Mouse (Mus musculus): ENCODE data around the gene Atad2b. TPM values are rescaled to one million over a fixed set of nuclear protein-coding genes. Genes with fewer than 3 reads are reported as not detected.
"Not testable (repeated sequence)": the region's sequence is repeated elsewhere in the genome, so short reads cannot be mapped to it uniquely, and the experiment has no call there.

The Atad2b gene
- polyA plus RNA-seq, 1 experiment from 2014 or later = 9.4 TPM

DNA sequence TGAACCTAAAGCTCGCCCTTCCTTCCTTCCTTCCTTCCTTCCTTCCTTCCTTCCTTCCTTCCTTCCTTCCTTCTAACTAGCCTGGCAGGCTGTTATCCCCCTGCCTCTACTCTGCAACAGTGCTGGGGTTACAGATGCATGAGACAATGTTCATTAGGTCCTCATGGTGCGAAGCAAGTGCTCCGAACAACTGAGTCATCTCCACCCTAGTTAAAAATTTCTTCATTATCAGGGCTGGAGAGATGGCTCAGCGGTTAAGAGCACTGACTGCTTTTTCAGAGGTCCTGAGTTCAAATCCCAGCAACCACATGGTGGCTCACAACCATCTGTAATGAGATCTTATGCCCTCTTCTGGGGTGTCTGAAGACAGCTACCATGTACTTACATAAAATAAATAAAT is 30.6 kb upstream of the Atad2b start:
- not testable (repeated sequence) for H3K36me3 ChIP-seq; H3K9me3 ChIP-seq; ATAC-seq; H3K27me3 ChIP-seq (replicated peaks); H3K4me3 ChIP-seq (replicated peaks); H3K4me2 ChIP-seq (replicated peaks); H3K4me1 ChIP-seq (replicated peaks); H3K9ac ChIP-seq; H3K27ac ChIP-seq
- 90% methylated on average over 4 of the region's 4 CpGs for WGBS

DNA sequence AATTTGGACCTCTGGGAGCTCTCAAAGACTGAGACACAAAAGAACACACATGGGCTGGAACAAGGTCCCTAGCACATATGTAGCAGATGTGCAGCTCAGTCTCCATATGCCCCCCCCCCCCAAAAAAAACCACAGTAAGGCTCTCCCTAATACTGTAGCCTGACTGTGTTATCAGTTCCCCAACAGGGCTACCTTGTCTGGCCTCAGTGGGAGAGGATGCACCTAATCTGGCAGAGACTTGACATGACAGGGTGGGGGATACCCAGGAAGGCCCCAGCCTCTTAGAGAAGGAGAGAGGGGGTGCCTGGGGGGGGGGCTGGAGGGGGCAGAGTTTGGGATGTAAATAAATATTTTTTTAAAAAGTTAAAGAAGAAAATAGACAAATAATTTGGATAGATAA is 28.4 kb upstream of the Atad2b start:
- Histone ChIP-seq H3K27me3 (replicated peaks) (no peaks in the 10 kb centered on the region), H3K9ac (no peak overlapping the region), H3K4me3 (replicated peaks) (no peak overlapping the region), H3K4me2 (replicated peaks) (no peak overlapping the region), H3K27ac (no peak overlapping the region), H3K9me3 (no peaks in the 10 kb centered on the region), H3K36me3 (no peaks in the 10 kb centered on the region), H3K4me1 (replicated peaks) (no peaks in the 10 kb centered on the region)
- ATAC-seq = no peak

DNA sequence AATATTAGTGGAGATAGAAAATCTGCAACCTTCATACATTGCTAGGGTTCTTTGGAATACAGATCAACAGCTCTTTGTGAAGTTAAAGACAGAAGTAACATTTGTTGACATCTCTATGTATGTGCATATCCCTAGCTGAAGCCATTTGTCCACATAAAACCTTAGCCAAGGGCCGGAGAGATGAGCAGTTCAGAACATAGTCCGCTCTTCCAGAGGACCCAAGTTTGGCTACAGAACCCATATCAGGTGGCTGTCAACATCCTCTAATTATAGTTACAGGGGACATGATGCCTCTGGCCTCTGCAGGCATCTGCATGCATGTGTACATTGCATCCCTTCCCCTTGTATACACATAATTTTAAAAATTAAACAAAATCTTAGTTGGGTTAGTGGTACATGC is 27.9 kb upstream of the Atad2b start:
- ATAC-seq = no peak
- no peak overlapping the region for H3K9ac ChIP-seq

DNA sequence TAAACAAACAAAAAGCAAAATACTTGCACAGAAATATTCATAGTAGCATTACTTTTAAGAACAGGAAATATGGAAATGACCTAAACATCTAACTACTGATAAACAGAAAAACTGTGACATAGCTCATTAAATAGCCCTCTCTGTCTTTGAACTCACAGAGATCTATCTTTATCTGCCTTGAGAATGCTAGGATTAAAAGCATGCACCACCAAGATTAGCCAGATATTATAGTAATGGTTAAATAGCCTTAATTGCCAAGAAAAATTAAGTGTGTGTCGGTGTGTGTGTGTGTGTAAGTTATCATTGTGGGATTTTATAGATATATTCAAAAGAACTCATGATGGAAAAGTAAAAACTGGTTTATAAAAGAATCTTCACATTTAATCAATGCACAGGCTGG is 27.3 kb upstream of the Atad2b start:
- Histone ChIP-seq H3K4me3 (replicated peaks) (no peak overlapping the region), H3K27ac (no peak overlapping the region), H3K36me3 (no peaks in the 10 kb centered on the region), H3K27me3 (replicated peaks) (no peaks in the 10 kb centered on the region), H3K9ac (no peak overlapping the region), H3K9me3 (no peaks in the 10 kb centered on the region), H3K4me2 (replicated peaks) (no peak overlapping the region), H3K4me1 (replicated peaks) (no peaks in the 10 kb centered on the region)
- ATAC-seq = no peak
- 93% methylated on average over 1 of the region's 1 CpGs for WGBS

More for the DNA sequence above, 27.9 kb upstream of the Atad2b start:
- 96% methylated on average over 2 of the region's 2 CpGs for WGBS
- Histone ChIP-seq H3K27ac (no peak overlapping the region), H3K36me3 (no peaks in the 10 kb centered on the region), H3K9me3 (no peaks in the 10 kb centered on the region), H3K4me3 (replicated peaks) (no peak overlapping the region), H3K27me3 (replicated peaks) (no peaks in the 10 kb centered on the region), H3K4me2 (replicated peaks) (no peak overlapping the region), H3K4me1 (replicated peaks) (no peaks in the 10 kb centered on the region)

DNA sequence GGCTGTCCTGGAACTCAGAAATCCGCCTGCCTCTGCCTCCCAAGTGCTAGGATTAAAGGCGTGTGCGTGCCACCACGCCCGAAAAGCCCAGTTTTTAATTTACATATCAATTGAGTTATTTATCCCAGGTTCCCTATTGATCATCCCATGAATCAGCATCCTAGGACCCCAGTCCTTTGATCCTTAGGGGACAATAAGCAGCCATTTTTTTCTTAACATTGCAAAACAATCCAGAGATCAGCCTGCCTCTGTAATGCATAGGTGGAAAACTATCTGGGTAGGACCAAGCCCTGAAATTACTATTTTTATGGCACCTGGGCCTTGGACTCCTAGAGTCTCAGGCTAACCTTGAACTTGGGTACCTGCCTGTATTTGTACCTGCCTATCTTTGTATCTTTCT is 19.1 kb upstream of the Atad2b start:
- 96% methylated on average over 5 of the region's 5 CpGs for WGBS
- H3K9ac ChIP-seq = no peak overlapping the region
- H3K4me1 ChIP-seq (replicated peaks) = no peaks in the 10 kb centered on the region
- no peaks in the 10 kb centered on the region for H3K36me3 ChIP-seq
- no peak overlapping the region for H3K4me3 ChIP-seq (replicated peaks)
- no peaks in the 10 kb centered on the region for H3K9me3 ChIP-seq
- H3K27me3 ChIP-seq (replicated peaks) = no peaks in the 10 kb centered on the region
- no peak for ATAC-seq
- H3K27ac ChIP-seq = no peak overlapping the region
- H3K4me2 ChIP-seq (replicated peaks) = no peak overlapping the region

DNA sequence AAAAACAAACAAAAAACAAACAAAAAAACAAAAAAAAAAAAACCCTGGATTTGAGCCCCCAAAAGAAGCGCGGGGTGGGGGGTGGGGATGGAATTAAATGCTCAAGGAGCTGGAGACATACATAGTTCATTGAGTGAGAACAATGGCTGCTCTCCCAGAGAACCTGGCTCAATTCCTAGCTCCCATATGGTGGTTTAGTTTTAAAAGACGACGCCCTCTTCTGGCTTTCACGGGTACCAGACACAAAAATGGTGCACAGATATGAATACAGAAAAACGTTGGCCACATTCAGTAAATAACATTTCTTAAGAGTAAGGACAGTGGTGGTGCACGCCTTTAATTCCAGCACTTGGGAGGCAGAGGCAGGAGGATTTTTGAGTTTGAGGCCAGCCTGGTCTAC is 11.2 kb upstream of the Atad2b start:
- Histone ChIP-seq H3K4me2 (replicated peaks) (peak overlapping the region; percentile 90), H3K4me1 (replicated peaks) (no peaks in the 10 kb centered on the region)

DNA sequence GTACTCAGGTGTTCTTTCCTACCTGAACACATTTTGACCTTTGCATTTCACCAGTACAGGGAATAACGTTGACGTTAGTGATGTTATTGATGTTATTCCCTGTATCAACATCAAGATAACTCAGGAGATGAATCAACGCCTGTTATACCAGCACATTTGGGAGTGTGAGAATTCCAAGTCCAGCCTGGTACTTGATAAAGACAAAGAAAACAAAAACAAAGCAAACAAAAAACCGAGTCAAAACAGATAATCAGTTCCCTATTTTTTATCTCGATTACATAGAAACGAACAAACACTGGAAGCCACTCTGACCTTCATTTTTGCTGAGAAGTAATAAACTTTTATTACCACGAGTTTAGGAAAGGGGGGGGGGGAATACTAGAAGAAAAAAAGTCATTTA is 10.7 kb upstream of the Atad2b start:
- Histone ChIP-seq H3K4me2 (replicated peaks) (peak overlapping the region; percentile 90), H3K36me3 (no peaks in the 10 kb centered on the region), H3K4me1 (replicated peaks) (no peaks in the 10 kb centered on the region), H3K9me3 (no peaks in the 10 kb centered on the region), H3K27ac (no peak overlapping the region), H3K9ac (peak overlapping the region; percentile 80; the same call in 1 of the 2 replicates), H3K27me3 (replicated peaks) (no peaks in the 10 kb centered on the region), H3K4me3 (replicated peaks) (peak overlapping the region; percentile 79)
- WGBS = 40% methylated on average over 7 of the region's 7 CpGs
- ATAC-seq = no peak

More for the DNA sequence above, 11.2 kb upstream of the Atad2b start:
- 76% methylated on average over 7 of the region's 7 CpGs for WGBS
- no peaks in the 10 kb centered on the region for H3K27me3 ChIP-seq (replicated peaks)
- H3K27ac ChIP-seq = no peak overlapping the region
- no peak overlapping the region for H3K9ac ChIP-seq
- no peaks in the 10 kb centered on the region for H3K9me3 ChIP-seq
- 0 out of 2 replicates have a peak overlapping the region, but pooled peaks have one; percentile 79 for H3K4me3 ChIP-seq (replicated peaks)
- no peaks in the 10 kb centered on the region for H3K36me3 ChIP-seq
- no peak for ATAC-seq

DNA sequence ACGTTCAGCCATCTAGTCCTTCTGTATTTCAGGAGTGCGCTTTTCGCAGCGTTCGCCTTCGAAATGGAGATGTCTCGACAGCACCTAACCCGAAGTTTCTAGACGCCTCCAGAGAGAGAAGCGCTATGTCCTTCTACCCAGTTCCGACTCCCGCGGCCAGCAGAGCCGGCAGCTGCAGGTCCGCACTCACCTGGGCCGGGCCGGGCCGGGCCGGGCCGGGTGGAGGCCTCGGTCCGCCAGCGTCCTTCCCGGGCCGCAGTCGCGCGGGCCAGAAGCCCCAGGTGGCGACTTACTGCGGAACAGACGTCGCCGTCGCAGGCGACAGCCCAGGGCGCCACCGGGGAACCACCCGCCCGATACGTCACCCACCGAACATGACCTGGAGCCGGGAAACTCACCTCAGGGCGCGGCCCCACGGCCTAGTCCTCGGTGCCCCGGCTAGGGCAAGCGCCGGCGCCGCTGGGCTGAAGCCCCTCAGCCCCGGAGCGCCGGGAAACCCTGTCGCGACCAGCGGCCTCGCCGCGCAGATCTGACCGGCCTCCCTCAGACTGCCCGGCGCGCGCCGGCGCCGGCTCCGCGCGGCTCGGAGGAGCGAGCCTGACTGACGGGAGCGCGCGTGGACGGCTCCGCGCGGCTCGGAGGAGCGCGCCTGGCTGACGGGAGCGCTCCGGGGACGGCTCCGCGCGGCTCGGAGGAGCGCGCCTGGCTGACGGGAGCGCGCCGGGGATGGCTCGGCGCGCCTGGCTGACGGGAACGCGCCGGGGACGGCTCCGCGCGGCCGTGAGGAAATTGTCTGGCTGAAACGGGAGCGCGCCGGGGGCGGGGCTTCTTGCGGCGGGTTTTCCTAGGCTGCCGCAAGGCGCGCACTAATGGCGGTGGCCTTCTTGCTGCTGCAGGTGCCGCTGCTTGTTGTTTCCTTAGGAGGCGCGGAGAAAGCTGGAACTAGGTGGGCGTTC is 9.9 kb upstream of the Atad2b start, which contains the start of gene Ubxn2a:
Ubxn2a (minus strand) TSS at position 755 of the 956 bp plus-strand sequence.
- under 1% methylated on average over 125 of the region's 125 CpGs for WGBS
- peak; percentile 96 for ATAC-seq
- no peaks in the 10 kb centered on the region for H3K4me1 ChIP-seq (replicated peaks)
- peak within 1 kb of the TSS; percentile 90 for H3K4me2 ChIP-seq (replicated peaks)
- no peaks in the 10 kb centered on the region for H3K9me3 ChIP-seq
- H3K4me3 ChIP-seq (replicated peaks) = peak within 1 kb of the TSS; percentile 79
- H3K27ac ChIP-seq = peak within 1 kb of the TSS; percentile 95
- H3K9ac ChIP-seq = peak within 1 kb of the TSS; percentile 80
- H3K27me3 ChIP-seq (replicated peaks) = no peaks in the 10 kb centered on the region
- H3K36me3 ChIP-seq = no peaks in the 10 kb centered on the region

DNA sequence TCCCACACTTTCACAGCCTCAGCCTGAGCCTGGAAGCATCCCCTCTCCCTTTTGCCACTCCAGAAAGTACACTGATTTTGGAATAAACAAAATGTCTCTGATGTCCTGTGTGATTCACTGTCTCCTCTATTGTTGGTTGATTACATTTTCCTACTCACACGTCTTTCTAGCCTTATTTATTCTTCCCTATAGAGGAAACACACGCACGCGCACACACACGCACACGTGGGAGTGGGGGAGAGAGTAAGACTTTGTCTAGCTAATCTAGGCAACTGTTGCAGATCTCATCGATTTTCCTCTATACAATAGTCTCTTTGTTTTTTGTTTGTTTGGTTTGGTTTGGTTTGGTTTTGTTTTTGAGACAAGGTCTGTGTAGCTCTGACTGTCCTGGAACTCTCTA is 8.8 kb upstream of the Atad2b start:
- no peak overlapping the region for H3K27ac ChIP-seq
- no peaks in the 10 kb centered on the region for H3K4me1 ChIP-seq (replicated peaks)
- H3K9ac ChIP-seq = no peak overlapping the region
- no peaks in the 10 kb centered on the region for H3K27me3 ChIP-seq (replicated peaks)
- H3K4me2 ChIP-seq (replicated peaks) = no peak overlapping the region
- H3K36me3 ChIP-seq = no peaks in the 10 kb centered on the region
- H3K9me3 ChIP-seq = no peaks in the 10 kb centered on the region
- no peak overlapping the region for H3K4me3 ChIP-seq (replicated peaks)
- WGBS = 87% methylated on average over 7 of the region's 7 CpGs
- ATAC-seq = no peak

DNA sequence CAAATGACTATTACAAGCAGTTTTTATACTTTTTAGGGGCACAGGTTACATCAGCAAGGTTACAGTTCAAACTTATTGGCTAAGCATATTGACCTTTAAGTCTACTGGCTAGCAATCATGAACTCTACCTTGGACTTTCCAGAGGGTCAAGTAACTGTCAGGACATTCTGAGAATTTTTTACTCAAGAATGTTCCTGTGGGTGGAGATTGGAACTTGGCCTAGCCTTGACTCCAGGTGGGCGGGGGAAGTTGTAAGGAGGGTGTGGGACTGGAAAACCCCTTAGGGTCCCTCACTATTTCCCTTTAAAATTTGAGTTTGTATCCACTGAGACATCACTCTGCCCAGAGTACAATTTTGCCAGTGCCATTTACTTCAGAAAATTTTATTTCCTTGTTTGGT is 6.7 kb upstream of the Atad2b start:
- H3K27ac ChIP-seq; ATAC-seq; H3K4me2 ChIP-seq (replicated peaks); H3K27me3 ChIP-seq (replicated peaks); H3K4me1 ChIP-seq (replicated peaks); H3K36me3 ChIP-seq; H3K4me3 ChIP-seq (replicated peaks); H3K9ac ChIP-seq; H3K9me3 ChIP-seq: not testable (repeated sequence)
- WGBS = 77% methylated on average over 1 of the region's 1 CpGs

DNA sequence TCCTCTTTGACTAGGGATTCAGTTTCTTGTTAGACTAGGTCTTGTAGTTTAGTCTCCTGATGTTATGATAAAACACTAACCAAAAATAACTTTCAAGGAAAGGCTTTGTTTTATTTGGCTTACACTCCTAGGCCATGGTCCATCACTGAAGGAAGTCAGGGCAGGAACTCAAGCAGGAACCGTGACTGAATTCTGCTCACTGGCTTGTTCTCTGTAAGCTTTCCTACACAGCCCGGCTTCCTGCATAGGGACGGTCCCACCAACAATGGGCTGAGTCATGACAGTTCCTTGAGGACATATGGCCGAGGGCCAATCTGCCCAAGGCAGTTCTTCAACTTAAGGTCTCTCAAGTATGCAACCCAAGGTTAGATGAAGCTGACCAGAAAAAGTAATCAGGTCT is 5.4 kb upstream of the Atad2b start:
- H3K4me3 ChIP-seq (replicated peaks) = no peak overlapping the region
- no peak overlapping the region for H3K27ac ChIP-seq
- no peaks in the 10 kb centered on the region for H3K9me3 ChIP-seq
- H3K9ac ChIP-seq = no peak overlapping the region
- no peaks in the 10 kb centered on the region for H3K27me3 ChIP-seq (replicated peaks)
- no peaks in the 10 kb centered on the region for H3K4me1 ChIP-seq (replicated peaks)
- H3K4me2 ChIP-seq (replicated peaks) = no peak overlapping the region
- 85% methylated on average over 4 of the region's 4 CpGs for WGBS
- no peaks in the 10 kb centered on the region for H3K36me3 ChIP-seq
- no peak for ATAC-seq

DNA sequence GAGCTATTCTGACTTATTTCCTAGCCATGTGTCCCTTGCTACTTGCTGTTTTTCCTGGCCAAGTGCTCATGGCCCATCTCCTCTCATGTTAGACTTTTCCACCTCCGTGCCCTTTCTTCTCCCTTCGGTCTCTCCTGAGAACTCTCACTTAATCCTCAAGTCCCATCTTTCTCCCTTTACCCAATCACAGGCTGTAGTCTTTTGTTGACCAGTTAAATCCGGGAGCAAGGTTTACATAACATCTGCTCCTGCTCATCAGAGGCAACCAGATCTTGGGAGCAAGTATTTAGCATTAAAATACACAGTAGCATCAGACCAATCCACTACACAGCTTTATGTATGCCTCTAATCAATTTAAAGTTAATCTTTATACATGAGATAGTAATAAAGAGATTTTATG is 2.7 kb upstream of the Atad2b start:
- Histone ChIP-seq H3K4me3 (replicated peaks) (no peak overlapping the region), H3K9me3 (no peaks in the 10 kb centered on the region), H3K9ac (no peak overlapping the region), H3K4me2 (replicated peaks) (no peak overlapping the region), H3K27me3 (replicated peaks) (no peaks in the 10 kb centered on the region), H3K27ac (no peak overlapping the region), H3K36me3 (no peaks in the 10 kb centered on the region), H3K4me1 (replicated peaks) (no peaks in the 10 kb centered on the region)
- no peak for ATAC-seq
- 49% methylated on average over 3 of the region's 3 CpGs for WGBS

DNA sequence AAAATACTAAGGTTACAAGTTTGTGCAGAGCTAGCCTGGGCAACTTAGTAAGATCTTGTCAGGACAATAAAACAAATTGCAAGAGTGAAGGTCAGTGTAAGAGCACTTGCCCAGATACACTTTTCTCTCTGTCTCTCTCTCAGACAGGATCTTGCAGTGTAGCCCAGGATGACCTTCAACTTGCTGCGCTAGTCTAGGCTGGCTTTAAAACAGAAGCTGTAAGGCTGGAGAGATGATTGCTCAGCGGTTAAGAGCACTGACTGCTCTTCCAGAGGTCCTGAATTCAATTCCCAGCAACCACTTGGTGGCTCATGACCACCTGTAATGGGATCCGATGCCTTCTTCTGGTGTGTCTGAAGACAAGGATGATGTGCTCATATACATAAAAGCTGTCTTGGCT is 2.2 kb upstream of the Atad2b start:
- no peaks in the 10 kb centered on the region for H3K36me3 ChIP-seq
- no peak for ATAC-seq
- no peak overlapping the region for H3K4me2 ChIP-seq (replicated peaks)
- H3K4me1 ChIP-seq (replicated peaks) = no peaks in the 10 kb centered on the region
- H3K9ac ChIP-seq = no peak overlapping the region
- no peaks in the 10 kb centered on the region for H3K27me3 ChIP-seq (replicated peaks)
- H3K27ac ChIP-seq = no peak overlapping the region
- 80% methylated on average over 3 of the region's 3 CpGs for WGBS
- H3K9me3 ChIP-seq = no peaks in the 10 kb centered on the region
- no peak overlapping the region for H3K4me3 ChIP-seq (replicated peaks)

Measured in intestine, embryonic 15.5 days (tissue).